Mouse (Mus musculus) myocyte (in vitro differentiated cells): ENCODE data around the gene Gtf2ird2. TPM values are rescaled to one million over a fixed set of nuclear protein-coding genes. Genes with fewer than 3 reads are reported as not detected.

Source experiments
- H3K27me3 ChIP-seq: one replicate; pipeline ENCODE4 v1.6.1; 2011; ENCODE audit not compliant: control insufficient read depth, insufficient read depth, insufficient read length
- H3K36me3 ChIP-seq: one replicate; pipeline ENCODE4 v1.6.1; 2011; ENCODE audit not compliant: control insufficient read depth, insufficient read depth
- H3K4me2 ChIP-seq: one replicate; pipeline ENCODE4 v1.6.1; 2011; ENCODE audit warnings: low read depth, control low read depth
- H3K4me3 ChIP-seq: one replicate; pipeline ENCODE4 v1.5.1; 2011; ENCODE audit warnings: mild to moderate bottlenecking, control low read depth, moderate library complexity
- H3K79me2 ChIP-seq: one replicate; pipeline ENCODE4 v1.6.1; 2011; ENCODE audit not compliant: control insufficient read depth, insufficient read depth
- H3ac ChIP-seq: one replicate; pipeline ENCODE4 v1.6.1; 2011; ENCODE audit not compliant: control insufficient read depth, insufficient read length
- CEBPB ChIP-seq: IDR thresholded peaks from 2 replicates; pipeline ENCODE4 v1.6.1; 2011; ENCODE audit warnings: mild to moderate bottlenecking, moderate library complexity; ENCODE audit not compliant: poor library complexity, insufficient read depth, severe bottlenecking
- E2F4 ChIP-seq: IDR thresholded peaks from one replicate; pipeline ENCODE4 v1.6.1; 2011; ENCODE audit warnings: mild to moderate bottlenecking, control low read depth, moderate library complexity; ENCODE audit not compliant: insufficient read depth
- MAX ChIP-seq: IDR thresholded peaks from one replicate; pipeline ENCODE4 v1.6.1; 2011; ENCODE audit warnings: low read depth, mild to moderate bottlenecking, control low read depth
- MYOD1 ChIP-seq, 3 experiments: IDR thresholded peaks; one replicate each; pipeline ENCODE4 v1.6.1; 2011; ENCODE audit warnings: control low read depth in 2 of 3, low read depth in 2 of 3, mild to moderate bottlenecking in 2 of 3, moderate library complexity in 1 of 3; ENCODE audit not compliant: insufficient read length in 2 of 3, control insufficient read depth in 1 of 3
- MYOG ChIP-seq, 3 experiments: IDR thresholded peaks; one replicate each; pipeline ENCODE4 v1.6.1; 2011; ENCODE audit warnings: control low read depth in 2 of 3, low read depth in 2 of 3, mild to moderate bottlenecking in 2 of 3; ENCODE audit not compliant: insufficient read length in 2 of 3, control insufficient read depth in 1 of 3, insufficient read depth in 1 of 3
- POLR2A ChIP-seq: IDR thresholded peaks from one replicate; pipeline ENCODE4 v1.6.1; 2011; ENCODE audit warnings: low read depth, mild to moderate bottlenecking, control low read depth, moderate library complexity; ENCODE audit not compliant: insufficient read length
- POLR2AphosphoS2 ChIP-seq: IDR thresholded peaks from one replicate; pipeline ENCODE4 v1.6.1; 2011; ENCODE audit warnings: low read depth, control low read depth; ENCODE audit not compliant: insufficient read length
- REST ChIP-seq: IDR thresholded peaks from one replicate; pipeline ENCODE4 v1.6.1; 2011; ENCODE audit warnings: mild to moderate bottlenecking, control low read depth, moderate library complexity; ENCODE audit not compliant: insufficient read depth, insufficient read length
- SRF ChIP-seq: IDR thresholded peaks from one replicate; pipeline ENCODE4 v1.6.1; 2011; ENCODE audit warnings: low read depth; ENCODE audit not compliant: control insufficient read depth, insufficient read length
- TCF12 ChIP-seq: IDR thresholded peaks from one replicate; pipeline ENCODE4 v1.6.1; 2011; ENCODE audit warnings: mild to moderate bottlenecking, control low read depth; ENCODE audit not compliant: poor library complexity, insufficient read depth, severe bottlenecking
- TCF3 ChIP-seq: IDR thresholded peaks from one replicate; pipeline ENCODE4 v1.6.1; 2011; ENCODE audit warnings: low read depth, control low read depth; ENCODE audit not compliant: insufficient read length
- USF1 ChIP-seq: IDR thresholded peaks from one replicate; pipeline ENCODE4 v1.6.1; 2011; ENCODE audit warnings: low read depth, mild to moderate bottlenecking, control low read depth, moderate library complexity
- polyA plus RNA-seq: library from polyadenylated mRNA; unstranded; fragments of >200 nt; fragmentation: generic; extraction: Trizol; gene quantifications from one replicate; pipeline ENCODE4 v1.2.1, GENCODE M21; 2012; ENCODE audit warnings: missing spikeins

Gtf2ird2 gene
- polyA plus RNA-seq, 1 experiment = 4.8 TPM

DNA sequence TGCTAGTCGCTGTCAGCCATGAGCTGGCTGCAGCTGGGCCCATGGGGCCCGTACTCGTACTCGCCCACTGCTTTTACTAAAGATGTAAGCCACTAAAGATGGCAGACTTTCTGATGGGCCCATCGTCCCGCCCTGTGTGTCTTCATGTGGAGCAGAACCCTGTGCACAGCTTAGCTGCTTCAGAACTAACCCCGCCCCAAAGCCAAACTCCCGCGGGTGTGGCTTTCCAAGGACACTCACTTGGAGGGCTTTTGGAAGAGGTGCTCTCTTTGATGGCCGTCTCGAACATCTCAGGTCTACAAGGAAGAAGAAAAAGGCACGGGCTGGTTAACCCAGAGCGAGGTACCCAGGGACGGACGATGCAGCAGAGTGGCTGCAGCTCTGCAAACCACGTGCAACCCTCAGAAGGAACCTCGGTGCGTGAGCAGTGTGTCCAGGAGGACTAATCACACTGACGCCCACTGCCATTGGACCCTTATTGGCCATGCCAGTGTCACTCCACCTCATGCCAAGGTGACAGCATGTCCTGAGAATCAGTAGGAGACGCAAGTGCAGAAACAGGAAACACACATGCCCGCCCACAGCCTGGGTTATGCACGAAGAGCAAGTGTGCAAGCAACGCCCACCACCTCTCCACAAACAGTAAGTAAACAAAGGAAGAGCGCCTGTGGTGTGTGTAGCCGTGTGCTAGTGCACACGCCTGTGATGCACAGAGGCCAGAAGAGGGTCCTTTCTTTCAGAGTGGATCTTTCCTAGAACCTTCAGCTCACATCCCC is 60.0 kb downstream of the Gtf2ird2 start:
- H3K27me3 ChIP-seq = no peaks in the 10 kb centered on the region
- no peaks in the 10 kb centered on the region for H3K79me2 ChIP-seq
- H3K4me3 ChIP-seq = no peak overlapping the region
- TF ChIP-seq TCF3 (no peak), MYOG (IDR thresholded peaks at IDR 0.05; ENCODE audit: control insufficient read depth in 1 of 3, insufficient read depth in 1 of 3, insufficient read length in 2 of 3, low read depth in 2 of 3) (no peak), POLR2AphosphoS2 (peak; percentile 10), USF1 (no peak), REST (no peak), TCF12 (no peak)
- peaks cover 46% of the 10 kb centered on the region for H3K36me3 ChIP-seq
- H3K4me2 ChIP-seq = no peak overlapping the region
- no peak overlapping the region for H3ac ChIP-seq

DNA sequence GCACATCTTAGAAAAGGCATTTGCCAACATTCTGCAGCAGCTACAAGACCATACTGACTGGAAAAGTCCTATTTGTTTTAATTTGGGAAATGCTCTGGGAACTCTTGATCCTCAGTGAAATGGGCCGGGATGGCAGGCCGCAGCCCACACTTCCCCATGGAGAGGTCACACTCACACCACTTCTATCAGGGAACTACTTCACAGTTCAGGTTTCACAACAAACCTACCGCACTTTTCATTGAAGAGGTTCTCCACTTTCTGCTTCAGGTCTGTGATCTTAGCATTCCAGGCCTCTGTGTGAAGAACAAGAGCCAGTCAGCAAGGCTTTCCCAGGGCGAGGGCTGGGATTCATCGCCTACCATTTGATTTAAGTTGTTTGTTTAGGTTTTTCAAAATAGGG is 61.1 kb downstream of the Gtf2ird2 start:
- no peak overlapping the region for H3ac ChIP-seq
- TF ChIP-seq SRF (no peak), CEBPB (no peak), MYOD1 (IDR thresholded peaks at IDR 0.05; ENCODE audit: control insufficient read depth in 1 of 3, insufficient read length in 2 of 3, low read depth in 2 of 3) (no peak)
- no peak overlapping the region for H3K4me2 ChIP-seq
- no peaks in the 10 kb centered on the region for H3K79me2 ChIP-seq
- no peaks in the 10 kb centered on the region for H3K27me3 ChIP-seq
- peaks cover 45% of the 10 kb centered on the region for H3K36me3 ChIP-seq
- no peak overlapping the region for H3K4me3 ChIP-seq

DNA sequence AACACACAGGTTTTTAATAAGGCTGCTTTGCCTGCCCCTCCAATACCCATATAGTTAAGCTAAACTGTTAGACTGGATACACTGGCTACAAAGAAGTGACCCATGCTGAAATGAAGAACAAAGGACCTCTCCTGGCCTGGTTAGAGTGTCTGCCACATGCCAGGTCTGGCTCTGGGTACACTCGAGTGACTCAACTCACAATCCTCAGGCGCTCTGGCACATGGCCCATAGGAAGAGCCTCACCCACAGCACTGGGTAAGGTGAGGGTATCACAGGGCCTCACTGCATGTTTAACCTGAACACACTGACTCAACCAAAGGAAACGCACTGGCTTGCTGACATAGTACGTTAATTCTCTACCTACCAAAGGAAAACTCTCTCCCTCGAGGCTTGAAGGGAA is 62.3 kb downstream of the Gtf2ird2 start:
- Histone ChIP-seq H3K27me3 (no peaks in the 10 kb centered on the region), H3K36me3 (peaks cover 40% of the 10 kb centered on the region), H3ac (no peak overlapping the region), H3K79me2 (no peaks in the 10 kb centered on the region), H3K4me3 (no peak overlapping the region), H3K4me2 (no peak overlapping the region)
- no peak for TF ChIP-seq MYOG (IDR thresholded peaks at IDR 0.05; ENCODE audit: control insufficient read depth in 1 of 3, insufficient read depth in 1 of 3, insufficient read length in 2 of 3, low read depth in 2 of 3)
- no peak for TF ChIP-seq POLR2AphosphoS2
- TF ChIP-seq E2F4 = no peak
- no peak for TF ChIP-seq USF1

DNA sequence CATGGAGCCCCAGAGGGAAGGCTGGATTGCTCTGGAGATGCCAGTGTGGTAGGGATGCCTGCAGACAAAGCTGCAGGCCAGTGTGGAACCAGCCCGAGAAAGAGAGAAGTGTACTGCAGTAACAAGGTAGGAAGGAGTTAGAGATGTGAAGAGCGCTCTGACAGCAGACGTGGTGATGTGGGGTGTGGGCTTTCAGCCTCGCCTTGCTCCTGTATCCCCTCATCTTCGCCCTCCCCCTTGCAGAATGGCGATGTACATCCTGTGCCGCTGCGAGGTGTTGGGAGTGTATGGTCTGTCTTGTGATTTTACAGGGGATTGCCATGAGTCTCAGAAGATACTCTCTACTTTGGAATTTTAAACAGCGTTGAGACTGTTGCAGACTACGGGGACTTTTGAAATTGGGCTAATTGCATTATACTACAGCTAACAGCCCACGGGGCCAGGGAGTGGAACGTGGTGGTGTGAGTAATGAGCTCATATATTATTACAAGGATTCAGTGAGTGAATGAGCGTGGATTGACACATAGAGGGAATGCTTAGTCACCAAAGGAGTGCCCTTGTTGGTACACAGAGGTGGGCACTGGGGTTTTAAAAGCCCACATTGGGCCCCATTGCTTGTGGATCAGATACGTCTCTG is 64.9 kb downstream of the Gtf2ird2 start:
- TF ChIP-seq TCF12 = no peak
- no peak for TF ChIP-seq MYOG (IDR thresholded peaks at IDR 0.05; ENCODE audit: control insufficient read depth in 1 of 3, insufficient read depth in 1 of 3, insufficient read length in 2 of 3, low read depth in 2 of 3)
- TF ChIP-seq MYOD1 (IDR thresholded peaks at IDR 0.05; ENCODE audit: control insufficient read depth in 1 of 3, insufficient read length in 2 of 3, low read depth in 2 of 3) = peak in 1 of 3 experiments; percentile 18
- Histone ChIP-seq H3K4me2 (no peak overlapping the region), H3K36me3 (peaks cover 27% of the 10 kb centered on the region), H3ac (no peak overlapping the region), H3K4me3 (no peak overlapping the region), H3K79me2 (no peaks in the 10 kb centered on the region), H3K27me3 (no peaks in the 10 kb centered on the region)

DNA sequence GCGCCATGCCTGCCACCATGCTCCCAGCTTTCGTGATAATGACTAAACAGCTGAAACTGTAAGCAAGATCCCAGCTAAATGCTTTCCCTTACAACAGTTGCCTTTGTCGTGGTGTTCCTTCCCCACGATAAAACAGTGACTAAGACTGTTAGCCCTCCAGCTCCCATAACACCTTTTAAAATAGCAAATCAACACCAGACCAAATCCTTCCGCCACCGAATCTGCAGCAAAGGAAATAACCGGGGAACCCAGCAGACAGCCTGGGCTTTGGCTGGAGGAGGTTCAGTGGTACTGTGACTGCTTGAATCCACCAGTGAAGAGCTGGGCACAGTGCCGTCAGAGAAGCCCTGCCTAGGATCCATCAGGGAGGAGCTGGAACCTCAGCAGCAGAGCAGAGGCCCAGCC is 65.4 kb downstream of the Gtf2ird2 start:
- H3K79me2 ChIP-seq = no peaks in the 10 kb centered on the region
- H3K4me3 ChIP-seq = no peak overlapping the region
- peaks cover 27% of the 10 kb centered on the region for H3K36me3 ChIP-seq
- no peak overlapping the region for H3ac ChIP-seq
- no peaks in the 10 kb centered on the region for H3K27me3 ChIP-seq
- TF ChIP-seq MAX (no peak), REST (no peak), SRF (no peak), E2F4 (no peak), CEBPB (no peak), MYOG (IDR thresholded peaks at IDR 0.05; ENCODE audit: control insufficient read depth in 1 of 3, insufficient read depth in 1 of 3, insufficient read length in 2 of 3, low read depth in 2 of 3) (peak in 2 of 3 experiments; percentile 22 to 50), POLR2AphosphoS2 (no peak), TCF12 (no peak), POLR2A (no peak), TCF3 (no peak), USF1 (no peak), MYOD1 (IDR thresholded peaks at IDR 0.05; ENCODE audit: control insufficient read depth in 1 of 3, insufficient read length in 2 of 3, low read depth in 2 of 3) (peak in 1 of 3 experiments; percentile 49)
- H3K4me2 ChIP-seq = no peak overlapping the region
